Comparison of ENCODE assay signal across 8 mouse cellular contexts in the genomic region with DNA sequence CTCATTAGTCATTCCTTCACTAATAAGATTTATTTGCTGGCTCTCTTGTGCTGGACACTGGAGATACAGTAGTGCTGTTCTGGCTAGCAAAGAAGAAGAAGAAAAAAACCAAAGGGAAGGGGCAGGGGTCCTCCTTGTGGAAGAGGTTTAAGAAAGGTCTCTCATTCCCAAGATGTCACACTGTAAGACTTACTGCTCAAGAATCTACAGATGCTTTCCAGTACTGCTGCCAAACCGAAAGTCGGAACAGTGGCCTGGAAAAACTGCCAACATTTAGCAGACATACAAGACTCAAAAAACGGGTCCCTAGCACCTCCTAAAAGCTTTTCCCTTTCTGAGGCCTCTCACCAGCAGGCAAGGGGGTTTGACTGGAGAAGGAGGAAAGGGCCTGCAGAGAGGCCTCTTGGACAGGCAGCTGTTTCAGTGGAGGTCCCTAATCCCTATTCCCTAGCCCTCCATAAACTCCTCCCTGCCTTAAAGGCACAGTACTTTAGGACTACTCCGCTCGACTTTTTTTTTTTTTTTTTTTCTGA. TPM values are rescaled to one million over a fixed set of nuclear protein-coding genes. Genes with fewer than 3 reads are reported as not detected.
DNase-seq lines count a peak whose midpoint lies in the region; ATAC-seq and TF ChIP-seq lines count a peak whose summit lies in the region.

No protein-coding gene starts in this region.

- no peak overlapping the region for H3K4me3 ChIP-seq in MEL (ENCODE audit: control insufficient read depth in 1 of 2, insufficient read depth in 1 of 2, low read depth in 2 of 2, low read length in 2 of 2)
- H3K4me3 ChIP-seq in gastrocnemius, adult 2 months: peak overlapping the region; percentile 57
- no peak overlapping the region for H3K4me3 ChIP-seq in hindbrain, embryonic 16.5 days (ENCODE audit: low read length)
- no peak overlapping the region for H3K4me3 ChIP-seq in stomach, embryonic 15.5 days (replicated peaks)

- H3K27ac ChIP-seq in MEL (ENCODE audit: control insufficient read depth, low read depth, low read length): no peak overlapping the region
- H3K27ac ChIP-seq in gastrocnemius, adult 2 months: peak overlapping the region; percentile 74
- no peak overlapping the region for H3K27ac ChIP-seq in hindbrain, embryonic 16.5 days (ENCODE audit: low read depth, low read length)
- peak overlapping the region; percentile 85 for H3K27ac ChIP-seq in stomach, embryonic 15.5 days

- H3K4me1 ChIP-seq in MEL (ENCODE audit: control insufficient read depth in 1 of 2, insufficient read depth in 2 of 2, low read length in 2 of 2): no peaks in the 10 kb centered on the region
- no peaks in the 10 kb centered on the region for H3K4me1 ChIP-seq in hindbrain, embryonic 16.5 days (ENCODE audit: control insufficient read depth, insufficient read depth, low read depth, low read length)
- no peaks in the 10 kb centered on the region for H3K4me1 ChIP-seq in stomach, embryonic 15.5 days

- intact Hi-C loops in gastrocnemius, adult 2 months (cut with DNase I): no loop called here
- intact Hi-C loops in left cerebral cortex, postnatal 10 days (cut with DNase I): no loop called here

- WGBS in hindbrain, embryonic 16.5 days: 43% methylated on average over 4 of the region's 5 CpGs
- WGBS in stomach, embryonic 15.5 days: 31% methylated on average over 5 of the region's 5 CpGs

- no peak for TF ChIP-seq EP300 in MEL (IDR thresholded peaks at IDR 0.05; ENCODE audit: low read depth in 1 of 2, low read length in 2 of 2)

- H3K36me3 ChIP-seq in MEL (ENCODE audit: control insufficient read depth in 1 of 2, insufficient read depth in 2 of 2, low read length in 2 of 2): no peaks in the 10 kb centered on the region
- H3K36me3 ChIP-seq in hindbrain, embryonic 16.5 days (ENCODE audit: control insufficient read depth, insufficient read depth, low read length): no peaks in the 10 kb centered on the region
- H3K36me3 ChIP-seq in stomach, embryonic 15.5 days: no peaks in the 10 kb centered on the region

- no peak for TF ChIP-seq RAD21 in MEL (IDR thresholded peaks at IDR 0.05; ENCODE audit: low read depth, low read length)

- H3K27me3 ChIP-seq in MEL (ENCODE audit: control insufficient read depth in 1 of 2, insufficient read depth in 2 of 2, low read length in 2 of 2): no peaks in the 10 kb centered on the region
- no peaks in the 10 kb centered on the region for H3K27me3 ChIP-seq in hindbrain, embryonic 16.5 days (replicated peaks; ENCODE audit: control insufficient read depth, insufficient read depth, low read length)
- no peaks in the 10 kb centered on the region for H3K27me3 ChIP-seq in stomach, embryonic 15.5 days (replicated peaks)

- ATAC-seq in hindbrain, embryonic 16.5 days: peak; percentile 84
- peak; percentile 87 for ATAC-seq in stomach, embryonic 15.5 days (ENCODE audit: insufficient read depth, low FRiP score, low read depth)
- ATAC-seq in monocyte, adult 5-6 weeks (replicated peaks; ENCODE audit: insufficient number of reproducible peaks, low FRiP score, low TSS enrichment, poor library complexity, severe bottlenecking): no peak

- TF ChIP-seq POLR2A in MEL (IDR thresholded peaks at IDR 0.05; ENCODE audit: control insufficient read depth in 1 of 2, insufficient read depth in 1 of 2, low read depth in 1 of 2, low read length in 2 of 2, poor library complexity in 1 of 2): no peak
- no peak for TF ChIP-seq POLR2A in brain, embryonic 14.5 days (IDR thresholded peaks at IDR 0.05; ENCODE audit: borderline replicate concordance, extremely low read depth, insufficient read depth, insufficient read length, poor library complexity, severe bottlenecking)

- no peaks in the 10 kb centered on the region for H3K9me3 ChIP-seq in MEL (replicated peaks; ENCODE audit: insufficient read depth, low read length)
- no peaks in the 10 kb centered on the region for H3K9me3 ChIP-seq in hindbrain, embryonic 16.5 days (ENCODE audit: control insufficient read depth, low read length)
- H3K9me3 ChIP-seq in stomach, embryonic 15.5 days: no peaks in the 10 kb centered on the region

- H3K9ac ChIP-seq in MEL (ENCODE audit: control insufficient read depth, low read depth, low read length, poor library complexity, severe bottlenecking): no peak overlapping the region
- H3K9ac ChIP-seq in hindbrain, embryonic 16.5 days (ENCODE audit: low read depth, low read length): no peak overlapping the region
- H3K9ac ChIP-seq in stomach, embryonic 15.5 days: no peak overlapping the region

- DNase-seq in MEL (ENCODE audit: low read depth, low spot score): peak; percentile 10
- DNase-seq in brain, embryonic 14.5 days (ENCODE audit: low read depth): peak; percentile 84
- peak; percentile 43 for DNase-seq in gastrocnemius, adult 2 months
- DNase-seq in left cerebral cortex, postnatal 10 days (ENCODE audit: extremely low spot score in 1 of 2, low spot score in 2 of 2): peak; percentile 32 to 40
- peak; percentile 68 for DNase-seq in mesoderm, embryonic 11.5 days (ENCODE audit: low read depth, low spot score)

- no peak for TF ChIP-seq CTCF in MEL (IDR thresholded peaks at IDR 0.05 in 2 of 3, conservative IDR thresholded peaks at IDR 0.05 in 1 of 3; ENCODE audit: control insufficient read depth in 1 of 3, insufficient read depth in 1 of 3, low read depth in 2 of 3, low read length in 3 of 3, poor library complexity in 1 of 3, severe bottlenecking in 1 of 3)
- no peak for TF ChIP-seq CTCF in brain, embryonic 14.5 days (IDR thresholded peaks at IDR 0.05; ENCODE audit: borderline replicate concordance, extremely low read depth, insufficient read depth, insufficient read length)
- no peak for TF ChIP-seq CTCF in gastrocnemius, adult 2 months (IDR thresholded peaks at IDR 0.05)

- no peaks in the 10 kb centered on the region for H3K79me2 ChIP-seq in MEL (ENCODE audit: control insufficient read depth, insufficient read depth, low read length, poor library complexity)

- H3K4me2 ChIP-seq in hindbrain, embryonic 16.5 days (ENCODE audit: low read length): no peak overlapping the region
- H3K4me2 ChIP-seq in stomach, embryonic 15.5 days: peak overlapping the region; percentile 16; the same call in 1 of the 2 replicates

TF ChIP-seq in MEL, 35 proteins besides CTCF, POLR2A, EP300 and RAD21:
- no peak for TF ChIP-seq POLR2AphosphoS5 (IDR thresholded peaks at IDR 0.05; ENCODE audit: borderline replicate concordance, low read depth, low read length)

RNA-seq across cellular contexts. Expression of a gene that starts 45.9 kb away (rescaled TPM):
- total RNA-seq in MEL (2012; rRNA removed): 92.7 and 97.1 TPM in 2 replicates
- polyA plus RNA-seq in MEL (2012; ENCODE audit: insufficient read depth in 1 of 2, insufficient read length in 2 of 2, low read depth in 1 of 2, low replicate concordance in 2 of 2, missing spikeins in 1 of 2): 10 to 100 TPM; 78.9 to 88.3 TPM
- polyA plus RNA-seq in brain, embryonic 14.5 days (2012; rRNA removed): 335 and 340 TPM in 2 replicates
- 1 to 10 TPM; 7.7 to 9.3 TPM for total RNA-seq in gastrocnemius, adult 2 months (2021)
- polyA plus RNA-seq in hindbrain, embryonic 16.5 days (2015; fragmentation: Nextera tagmentation; extraction: Ambion mirVana): 618 and 663 TPM in 2 replicates
- 100 to 1,000 TPM; 327 to 343 TPM for total RNA-seq in left cerebral cortex, postnatal 10 days (2021)
- 221 and 227 TPM in 2 replicates for polyA plus RNA-seq in stomach, embryonic 15.5 days (2015; fragmentation: Nextera tagmentation; extraction: Ambion mirVana)
- total RNA-seq in monocyte, adult 5-6 weeks (2017): 56.2 to 87.7 TPM (median 86.7 TPM) in 3 replicates

Comparison
In these comparisons a context has a peak if more than half of its experiments do, and no peak if none do; other contexts are left out.
1. DNase-seq: peak in every context shown above with its lines; median percentile 84 in brain, embryonic 14.5 days; 68 in mesoderm, embryonic 11.5 days; 43 in gastrocnemius, adult 2 months; 36 in left cerebral cortex, postnatal 10 days; 10 in MEL.
2. H3K27ac ChIP-seq: peak in gastrocnemius, adult 2 months (single experiment) and stomach, embryonic 15.5 days (single experiment); none in MEL (single experiment) and hindbrain, embryonic 16.5 days (single experiment).